Mouse (Mus musculus) layer of hippocampus, adult 8-10 months (tissue): ENCODE data around the gene Cyp2b23. TPM values are rescaled to one million over a fixed set of nuclear protein-coding genes. Genes with fewer than 3 reads are reported as not detected.
"Not testable (repeated sequence)": the region's sequence is repeated elsewhere in the genome, so short reads cannot be mapped to it uniquely, and the experiment has no call there.

Source experiments
- DNase-seq, 2 experiments: peaks; one replicate each; pipeline ENCODE4 v3.0.0; 2022; ENCODE audit warnings: low spot score in 2 of 2
- total RNA-seq, 4 experiments: library from RNA; stranded (reverse); gene quantifications; 2 replicates each; pipeline ENCODE4 v1.2.4; 2022

The Cyp2b23 gene
- not detected for total RNA-seq

GRCm38 (mm10) chr7:26686337-26686736 lies at the start of gene Cyp2b23:
Gene Cyp2b23, minus strand, starts transcription at chr7:26686437.
- DNase-seq: no peak

- no peak for DNase-seq
These were observed 24.8 kb upstream of the Cyp2b23 start for GRCm38 (mm10) chr7:26711061-26711460.

GRCm38 (mm10) chr7:26707061-26707460 lies 20.8 kb upstream of the Cyp2b23 start:
- DNase-seq: no peak

- not testable (repeated sequence) for DNase-seq
These were observed 20.0 kb upstream of the Cyp2b23 start for GRCm38 (mm10) chr7:26706191-26706590.

- no peak for DNase-seq
These were observed 13.9 kb upstream of the Cyp2b23 start for GRCm38 (mm10) chr7:26700151-26700550.

GRCm38 (mm10) chr7:26685713-26686112 lies 524 bp downstream of the Cyp2b23 start:
- no peak for DNase-seq

GRCm38 (mm10) chr7:26667466-26667865 lies 18.8 kb downstream of the Cyp2b23 start:
- DNase-seq: not testable (repeated sequence)

- DNase-seq: no peak
These were observed 20.2 kb downstream of the Cyp2b23 start for GRCm38 (mm10) chr7:26666011-26666410.

GRCm38 (mm10) chr7:26618364-26618763 lies 67.9 kb downstream of the Cyp2b23 start, which contains the start of gene Vmn1r185:
Gene Vmn1r185, minus strand, starts transcription at chr7:26618464.
- DNase-seq: not testable (repeated sequence)

Other genes with a start within 250 kb of the Cyp2b23 start
- gene Nlrp9a, start 151.4 kb downstream of the Cyp2b23 start, total RNA-seq: not detected
- not detected for gene Vmn1r185, start 68.0 kb downstream of the Cyp2b23 start, total RNA-seq
- gene Cyp2b19, start 70.7 kb upstream of the Cyp2b23 start, total RNA-seq: not detected
- not detected for gene Cyp2g1, start 122.5 kb upstream of the Cyp2b23 start, total RNA-seq
- not detected for gene Cyp2a5, start 148.9 kb upstream of the Cyp2b23 start, total RNA-seq